Mouse (Mus musculus): Measurements from ENCODE around the gene Rcor2. TPM values are rescaled to one million over a fixed set of nuclear protein-coding genes. Genes with fewer than 3 reads are reported as not detected.

Rcor2 gene
- polyA plus RNA-seq, 1 experiment from 2014 or later: 11.1 TPM

DNA sequence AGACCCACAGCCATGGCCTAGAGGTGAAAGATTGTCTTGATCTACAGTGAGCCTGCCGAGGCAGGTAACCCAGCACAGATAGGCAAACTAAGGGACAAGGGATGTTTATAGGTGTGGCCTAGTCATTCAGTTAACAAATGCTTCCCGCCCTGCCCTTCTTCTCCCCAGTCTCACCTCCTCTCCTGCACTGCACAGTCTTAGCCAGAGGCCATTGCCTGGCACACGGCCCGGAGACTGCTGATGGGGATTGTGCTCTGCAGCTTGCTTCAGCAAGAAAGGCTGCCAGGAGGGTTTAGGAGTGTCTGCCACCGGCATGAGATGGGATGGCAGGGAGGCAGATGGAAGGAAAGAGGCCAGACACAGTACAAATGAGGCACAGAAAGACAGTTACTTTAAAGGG lies 9.2 kb upstream of the Rcor2 start:
- Histone ChIP-seq H3K9ac (ENCODE audit: low read length) (no peak overlapping the region), H3K4me2 (ENCODE audit: low read length) (no peak overlapping the region), H3K9me3 (ENCODE audit: control insufficient read depth, low read length) (no peaks in the 10 kb centered on the region), H3K27me3 (replicated peaks; ENCODE audit: control insufficient read depth, insufficient read depth, low read length) (no peaks in the 10 kb centered on the region), H3K27ac (ENCODE audit: low read depth) (no peak overlapping the region), H3K4me1 (replicated peaks; ENCODE audit: control insufficient read depth, insufficient read depth, low read length) (no peaks in the 10 kb centered on the region), H3K4me3 (ENCODE audit: low read depth, low read length) (no peak overlapping the region), H3K36me3 (ENCODE audit: control insufficient read depth, insufficient read depth, low read length) (no peaks in the 10 kb centered on the region)
- ATAC-seq (replicated peaks; ENCODE audit: low FRiP score, low TSS enrichment, low read depth) (no peak), DNase-seq (ENCODE audit: low spot score) (no peak)
- 85% methylated on average over 5 of the region's 5 CpGs for WGBS

- Histone ChIP-seq H3K27ac (ENCODE audit: low read depth) (no peak overlapping the region), H3K27me3 (replicated peaks; ENCODE audit: control insufficient read depth, insufficient read depth, low read length) (no peaks in the 10 kb centered on the region), H3K4me3 (ENCODE audit: low read depth, low read length) (no peak overlapping the region), H3K9me3 (ENCODE audit: control insufficient read depth, low read length) (no peaks in the 10 kb centered on the region), H3K36me3 (ENCODE audit: control insufficient read depth, insufficient read depth, low read length) (no peaks in the 10 kb centered on the region), H3K9ac (ENCODE audit: low read length) (no peak overlapping the region), H3K4me1 (replicated peaks; ENCODE audit: control insufficient read depth, insufficient read depth, low read length) (peaks cover 24% of the 10 kb centered on the region), H3K4me2 (ENCODE audit: low read length) (no peak overlapping the region)
- no peak for ATAC-seq (replicated peaks; ENCODE audit: low FRiP score, low TSS enrichment, low read depth)
- no peak for DNase-seq (ENCODE audit: low spot score)
- 92% methylated on average over 1 of the region's 1 CpGs for WGBS
Observed at GRCm38 (mm10) chr19:7261476-7261875, 5.6 kb upstream of the Rcor2 start.

DNA sequence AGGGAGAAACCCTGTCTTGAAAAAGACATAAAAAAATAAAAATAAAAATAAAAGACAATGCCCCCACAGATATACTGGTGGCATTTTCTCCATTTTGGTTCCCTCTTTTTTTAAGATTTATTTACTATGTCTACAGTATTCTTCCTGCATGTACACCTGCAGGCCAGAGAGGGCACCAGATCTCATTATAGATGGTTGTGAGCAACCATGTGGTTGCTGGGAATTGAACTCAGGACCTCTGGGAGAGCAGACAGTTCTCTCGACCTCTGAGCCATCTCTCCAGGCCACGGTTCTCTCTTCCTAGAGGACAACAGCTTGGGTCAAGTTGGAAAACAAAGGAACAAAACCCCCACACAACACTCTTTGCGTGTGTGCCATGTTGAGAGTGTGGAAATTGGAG lies 5.2 kb upstream of the Rcor2 start:
- Histone ChIP-seq H3K4me2 (ENCODE audit: low read length) (no peak overlapping the region), H3K27ac (ENCODE audit: low read depth) (no peak overlapping the region), H3K27me3 (replicated peaks; ENCODE audit: control insufficient read depth, insufficient read depth, low read length) (no peaks in the 10 kb centered on the region), H3K36me3 (ENCODE audit: control insufficient read depth, insufficient read depth, low read length) (no peaks in the 10 kb centered on the region), H3K4me3 (ENCODE audit: low read depth, low read length) (no peak overlapping the region), H3K9ac (ENCODE audit: low read length) (no peak overlapping the region), H3K9me3 (ENCODE audit: control insufficient read depth, low read length) (no peaks in the 10 kb centered on the region), H3K4me1 (replicated peaks; ENCODE audit: control insufficient read depth, insufficient read depth, low read length) (peaks cover 29% of the 10 kb centered on the region)
- DNase-seq (ENCODE audit: low spot score) (no peak), ATAC-seq (replicated peaks; ENCODE audit: low FRiP score, low TSS enrichment, low read depth) (no peak)
- 89% methylated on average over 3 of the region's 3 CpGs for WGBS

DNA sequence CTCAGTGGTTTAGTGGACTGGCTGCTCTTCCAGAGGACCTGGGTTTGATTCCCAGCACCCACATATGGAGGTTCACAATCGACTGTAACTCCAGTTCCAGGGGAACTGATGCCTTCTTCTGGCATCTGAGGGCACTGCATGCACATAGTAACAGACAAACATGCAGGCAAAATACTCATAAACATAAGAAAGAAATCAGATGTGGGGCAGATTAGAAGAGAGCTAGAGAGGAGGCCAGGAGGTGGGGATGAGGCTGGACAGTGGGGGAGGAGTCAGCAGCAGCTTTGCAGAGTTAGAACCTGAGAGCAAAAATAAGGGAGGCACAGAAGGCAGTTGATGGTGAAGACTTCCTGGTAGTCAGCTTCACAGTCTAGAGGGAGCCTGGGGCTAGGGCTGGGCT lies 4.5 kb upstream of the Rcor2 start:
- no peak for DNase-seq (ENCODE audit: low spot score)
- H3K4me1 ChIP-seq (replicated peaks; ENCODE audit: control insufficient read depth, insufficient read depth, low read length): peaks cover 35% of the 10 kb centered on the region
- no peaks in the 10 kb centered on the region for H3K27me3 ChIP-seq (replicated peaks; ENCODE audit: control insufficient read depth, insufficient read depth, low read length)
- H3K4me3 ChIP-seq (ENCODE audit: low read depth, low read length): no peak overlapping the region
- H3K9me3 ChIP-seq (ENCODE audit: control insufficient read depth, low read length): no peaks in the 10 kb centered on the region
- no peak overlapping the region for H3K27ac ChIP-seq (ENCODE audit: low read depth)
- no peak for ATAC-seq (replicated peaks; ENCODE audit: low FRiP score, low TSS enrichment, low read depth)
- H3K9ac ChIP-seq (ENCODE audit: low read length): no peak overlapping the region
- no peaks in the 10 kb centered on the region for H3K36me3 ChIP-seq (ENCODE audit: control insufficient read depth, insufficient read depth, low read length)
- no peak overlapping the region for H3K4me2 ChIP-seq (ENCODE audit: low read length)
- WGBS: 95% methylated on average over 1 of the region's 1 CpGs

DNA sequence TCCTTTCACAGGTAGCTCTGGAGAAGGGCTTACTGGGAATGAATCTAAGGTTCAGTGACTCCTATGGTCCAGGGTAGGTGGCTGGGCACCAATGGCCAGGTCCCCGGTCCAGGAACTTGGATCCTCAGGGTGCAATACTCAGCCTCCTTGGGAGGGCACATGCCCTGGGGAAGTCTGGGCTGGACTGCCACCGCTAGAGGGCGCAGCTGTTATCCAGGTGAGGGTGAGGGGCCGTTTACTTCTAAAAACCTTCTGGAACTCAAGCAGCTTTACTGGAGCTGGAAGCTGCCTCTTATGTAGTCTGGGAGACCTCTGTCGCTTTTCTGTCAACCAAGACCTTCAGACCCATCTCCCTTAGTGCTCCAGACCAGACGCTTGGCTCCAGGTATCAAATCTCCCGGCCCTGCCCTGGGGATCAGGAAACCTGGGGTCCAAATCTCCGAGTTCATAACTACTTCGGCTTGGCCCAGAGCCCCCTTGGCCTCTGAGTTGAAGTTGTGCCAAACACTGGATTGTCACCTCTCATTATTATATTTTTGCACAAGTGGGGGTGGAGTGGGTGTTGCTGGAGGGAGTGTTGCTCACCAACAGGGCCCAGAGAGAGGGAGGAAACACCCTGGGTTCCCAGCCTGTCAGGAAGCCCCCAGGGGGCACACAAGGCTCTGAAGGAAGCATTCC lies 2.9 kb upstream of the Rcor2 start:
- Histone ChIP-seq H3K27me3 (replicated peaks; ENCODE audit: control insufficient read depth, insufficient read depth, low read length) (no peaks in the 10 kb centered on the region), H3K4me3 (ENCODE audit: low read depth, low read length) (no peak overlapping the region), H3K27ac (ENCODE audit: low read depth) (0 out of 2 replicates have a peak overlapping the region, but pooled peaks have one; percentile 33), H3K9me3 (ENCODE audit: control insufficient read depth, low read length) (no peaks in the 10 kb centered on the region), H3K4me2 (ENCODE audit: low read length) (no peak overlapping the region), H3K4me1 (replicated peaks; ENCODE audit: control insufficient read depth, insufficient read depth, low read length) (peaks cover 40% of the 10 kb centered on the region), H3K36me3 (ENCODE audit: control insufficient read depth, insufficient read depth, low read length) (no peaks in the 10 kb centered on the region), H3K9ac (ENCODE audit: low read length) (no peak overlapping the region)
- ATAC-seq (replicated peaks; ENCODE audit: low FRiP score, low TSS enrichment, low read depth) (0 out of 2 replicates have a peak, but pooled peaks have one; percentile 24), DNase-seq (ENCODE audit: low spot score) (peak; percentile 95)
- 19% methylated on average over 9 of the region's 9 CpGs for WGBS

- Histone ChIP-seq H3K9me3 (ENCODE audit: control insufficient read depth, low read length) (no peaks in the 10 kb centered on the region), H3K36me3 (ENCODE audit: control insufficient read depth, insufficient read depth, low read length) (no peaks in the 10 kb centered on the region), H3K27me3 (replicated peaks; ENCODE audit: control insufficient read depth, insufficient read depth, low read length) (no peaks in the 10 kb centered on the region), H3K4me2 (ENCODE audit: low read length) (no peak overlapping the region), H3K4me1 (replicated peaks; ENCODE audit: control insufficient read depth, insufficient read depth, low read length) (peaks cover 47% of the 10 kb centered on the region), H3K9ac (ENCODE audit: low read length) (no peak overlapping the region), H3K4me3 (ENCODE audit: low read depth, low read length) (no peak overlapping the region), H3K27ac (ENCODE audit: low read depth) (peak overlapping the region; percentile 86)
- no peak for ATAC-seq (replicated peaks; ENCODE audit: low FRiP score, low TSS enrichment, low read depth)
- 24% methylated on average over 6 of the region's 6 CpGs for WGBS
- DNase-seq (ENCODE audit: low spot score): peak; percentile 60
Observed at GRCm38 (mm10) chr19:7264766-7265331, 2.3 kb upstream of the Rcor2 start.

- Histone ChIP-seq H3K4me3 (ENCODE audit: low read depth, low read length) (no peak overlapping the region), H3K27me3 (replicated peaks; ENCODE audit: control insufficient read depth, insufficient read depth, low read length) (no peaks in the 10 kb centered on the region), H3K9me3 (ENCODE audit: control insufficient read depth, low read length) (no peaks in the 10 kb centered on the region), H3K9ac (ENCODE audit: low read length) (peak overlapping the region; percentile 20; the same call in 1 of the 2 replicates), H3K36me3 (ENCODE audit: control insufficient read depth, insufficient read depth, low read length) (no peaks in the 10 kb centered on the region; the same call in 1 of the 2 replicates), H3K4me2 (ENCODE audit: low read length) (peak overlapping the region; percentile 35), H3K4me1 (replicated peaks; ENCODE audit: control insufficient read depth, insufficient read depth, low read length) (peaks cover 49% of the 10 kb centered on the region), H3K27ac (ENCODE audit: low read depth) (peak overlapping the region; percentile 86)
- WGBS: 19% methylated on average over 14 of the region's 14 CpGs
- ATAC-seq (replicated peaks; ENCODE audit: low FRiP score, low TSS enrichment, low read depth): peak; percentile 14; the same call in 1 of the 2 replicates
- DNase-seq (ENCODE audit: low spot score): peak; percentile 80
Observed at GRCm38 (mm10) chr19:7265478-7266191, 1.5 kb upstream of the Rcor2 start.

DNA sequence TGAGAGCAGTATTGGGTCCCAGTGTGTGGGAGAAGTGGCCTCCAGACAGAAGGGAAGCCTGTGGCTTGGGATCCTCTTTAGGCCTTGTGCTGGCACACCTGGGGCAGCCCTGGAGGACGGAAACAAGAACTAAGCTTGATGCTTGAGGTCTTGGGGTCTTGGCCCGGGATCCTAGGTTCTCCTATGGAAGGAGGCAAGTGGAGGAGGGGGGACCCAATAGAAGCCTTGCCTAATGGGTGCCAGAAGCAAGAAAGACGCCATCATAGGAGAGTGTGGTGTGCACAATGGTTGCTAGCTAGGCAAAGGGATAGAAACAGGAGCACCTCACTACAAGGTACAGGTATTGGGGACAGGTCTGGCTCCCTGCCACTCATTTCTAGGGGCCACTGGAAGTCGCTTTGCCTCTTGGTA lies 699 bp upstream of the Rcor2 start:
- no peak overlapping the region for H3K4me3 ChIP-seq (ENCODE audit: low read depth, low read length)
- H3K27ac ChIP-seq (ENCODE audit: low read depth): peak overlapping the region; percentile 86
- WGBS: 63% methylated on average over 4 of the region's 4 CpGs
- H3K9me3 ChIP-seq (ENCODE audit: control insufficient read depth, low read length): no peaks in the 10 kb centered on the region
- peak; percentile 67 for DNase-seq (ENCODE audit: low spot score)
- H3K9ac ChIP-seq (ENCODE audit: low read length): no peak overlapping the region
- no peaks in the 10 kb centered on the region for H3K27me3 ChIP-seq (replicated peaks; ENCODE audit: control insufficient read depth, insufficient read depth, low read length)
- H3K4me1 ChIP-seq (replicated peaks; ENCODE audit: control insufficient read depth, insufficient read depth, low read length): peaks cover 49% of the 10 kb centered on the region
- ATAC-seq (replicated peaks; ENCODE audit: low FRiP score, low TSS enrichment, low read depth): no peak
- H3K4me2 ChIP-seq (ENCODE audit: low read length): peak overlapping the region; percentile 35; the same call in 1 of the 2 replicates
- H3K36me3 ChIP-seq (ENCODE audit: control insufficient read depth, insufficient read depth, low read length): peaks cover 5% of the 10 kb centered on the region; the same call in 1 of the 2 replicates
